Mouse (Mus musculus) activated CD4-positive, CD25-positive, alpha-beta regulatory T cell (primary cell): ENCODE results near the gene Nudt21. TPM values are rescaled to one million over a fixed set of nuclear protein-coding genes. Genes with fewer than 3 reads are reported as not detected.

Experiments
- polyA plus RNA-seq, 2 experiments: library from polyadenylated mRNA; unstranded; fragments of 100-300 nt; shearing (Covaris generic); gene quantifications; one replicate each; pipeline ENCODE4 v1.2.1; 2017

Nudt21 gene
- polyA plus RNA-seq: 100 to 1,000 TPM; 116 to 135 TPM

GRCm38 (mm10) chr8:94036944-94037524 lies at the start of gene Nudt21, which contains the start of gene Ogfod1:
Gene Nudt21, minus strand, starts transcription at chr8:94037031.
Gene Ogfod1, plus strand, starts transcription at chr8:94037198.

GRCm38 (mm10) chr8:94012013-94012951 lies 24.5 kb downstream of the Nudt21 start, which contains the start of gene Amfr:
Gene Amfr, minus strand, starts transcription at chr8:94012842.

Other genes starting within 250 kb of the Nudt21 start
- under 1 TPM in 1 of 2 experiments, not detected in 1; 0.68 TPM for gene Gnao1, start 227.1 kb downstream of the Nudt21 start, polyA plus RNA-seq
- gene Amfr, start 24.2 kb downstream of the Nudt21 start, polyA plus RNA-seq: 100 to 1,000 TPM; 101 to 132 TPM
- gene Ogfod1, start 167 bp upstream of the Nudt21 start, polyA plus RNA-seq: 10 to 100 TPM; 12.9 to 13.4 TPM
- gene Bbs2, start 61.9 kb upstream of the Nudt21 start, polyA plus RNA-seq: 1 to 10 TPM; 2.5 to 9.5 TPM
- not detected for gene Mt4, start 100.2 kb upstream of the Nudt21 start, polyA plus RNA-seq
- gene Mt3, start 115.6 kb upstream of the Nudt21 start, polyA plus RNA-seq: 1 to 10 TPM in 1 of 2 experiments, under 1 TPM in 1; 0.45 to 2.3 TPM
- 1 to 10 TPM; 2.1 to 6.2 TPM for gene Mt2, start 135.6 kb upstream of the Nudt21 start, polyA plus RNA-seq
- 10 to 100 TPM in 1 of 2 experiments, 1 to 10 TPM in 1; 5.7 to 16.7 TPM for gene Mt1, start 142.1 kb upstream of the Nudt21 start, polyA plus RNA-seq
- gene Nup93, start 177.5 kb upstream of the Nudt21 start, polyA plus RNA-seq: 10 to 100 TPM; 32.6 to 33.9 TPM